Comparison of ENCODE assay signal across 10 mouse cellular contexts in the genomic region with DNA sequence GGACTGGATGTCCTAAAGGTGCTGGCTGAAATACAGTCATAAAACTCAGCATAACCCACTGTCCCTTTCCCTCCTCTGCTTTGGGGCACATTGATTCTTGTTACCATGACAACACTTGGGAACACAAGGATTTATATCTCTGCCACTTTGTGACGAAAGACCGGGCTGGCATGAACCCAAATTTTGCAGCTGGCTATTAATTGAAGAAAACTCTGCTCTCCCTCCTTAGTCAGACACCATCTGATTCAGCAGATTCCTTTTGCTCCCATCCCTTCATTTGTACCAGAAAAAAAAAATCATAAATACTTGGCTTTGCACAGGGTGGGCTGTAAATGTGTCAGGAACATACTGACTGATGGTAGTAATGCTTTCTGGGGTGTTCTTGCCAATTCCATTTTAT.
DNase-seq lines count a peak whose midpoint lies in the region; ATAC-seq and TF ChIP-seq lines count a peak whose summit lies in the region.
"Had no signal": no experiment of that assay in that cellular context is flagged by ENCODE, and none has a peak within 500 bp of the region (broad histone marks: within the 10 kb centered on the region; RNA-seq: fewer than 3 reads in every experiment).

No protein-coding gene starts in this region.

- 43% methylated on average over 2 of the region's 2 CpGs for WGBS in hindbrain, postnatal 0 days
- 24% methylated on average over 2 of the region's 2 CpGs for WGBS in hindbrain, embryonic 13.5 days
- WGBS in thymus, adult 2 months = 92% methylated on average over 2 of the region's 2 CpGs

- no peak overlapping the region for H3K27ac ChIP-seq in hindbrain, postnatal 0 days
- H3K27ac ChIP-seq in hindbrain, embryonic 13.5 days = no peak overlapping the region
- H3K27ac ChIP-seq in thymus, adult 2 months (ENCODE audit: control insufficient read depth, insufficient read depth, low read length) = no peak overlapping the region
- H3K27ac ChIP-seq: heart, embryonic 13.5 days; limb, embryonic 12.5 days had no signal

- H3K27me3 ChIP-seq in hindbrain, postnatal 0 days (ENCODE audit: insufficient read depth, low read length) = no peaks in the 10 kb centered on the region
- no peaks in the 10 kb centered on the region for H3K27me3 ChIP-seq in hindbrain, embryonic 13.5 days
- H3K27me3 ChIP-seq in thymus, adult 2 months (ENCODE audit: control insufficient read depth, insufficient read depth, low read length) = no peaks in the 10 kb centered on the region
- H3K27me3 ChIP-seq: heart, embryonic 13.5 days; limb, embryonic 12.5 days had no signal

- no peak overlapping the region for H3K4me3 ChIP-seq in hindbrain, postnatal 0 days (ENCODE audit: low read length)
- no peak overlapping the region for H3K4me3 ChIP-seq in hindbrain, embryonic 13.5 days
- no peak overlapping the region for H3K4me3 ChIP-seq in thymus, adult 2 months (ENCODE audit: control insufficient read depth, insufficient read depth, low read length)
- H3K4me3 ChIP-seq: heart, embryonic 13.5 days; limb, embryonic 12.5 days had no signal

- TF ChIP-seq CTCF in hindbrain, postnatal 0 days (IDR thresholded peaks at IDR 0.05; ENCODE audit: low read depth) = no peak
- TF ChIP-seq CTCF in thymus, adult 2 months (IDR thresholded peaks at IDR 0.05; ENCODE audit: borderline replicate concordance, control insufficient read depth, extremely low read depth, insufficient read depth, low read length, poor library complexity) = no peak

- H3K9me3 ChIP-seq in hindbrain, postnatal 0 days (ENCODE audit: low read length) = no peaks in the 10 kb centered on the region
- H3K9me3 ChIP-seq in hindbrain, embryonic 13.5 days = no peaks in the 10 kb centered on the region
- H3K9me3 ChIP-seq: heart, embryonic 13.5 days; limb, embryonic 12.5 days had no signal

- H3K4me1 ChIP-seq in hindbrain, postnatal 0 days (ENCODE audit: insufficient read depth, low read length) = peaks cover 3% of the 10 kb centered on the region; the same call in 1 of the 2 replicates
- peaks cover 39% of the 10 kb centered on the region for H3K4me1 ChIP-seq in hindbrain, embryonic 13.5 days (replicated peaks)
- no peaks in the 10 kb centered on the region for H3K4me1 ChIP-seq in thymus, adult 2 months (replicated peaks; ENCODE audit: control insufficient read depth, insufficient read depth, low read length)

- 0 out of 2 replicates have a peak, but pooled peaks have one; percentile 45 for ATAC-seq in hindbrain, postnatal 0 days
- ATAC-seq in hindbrain, embryonic 13.5 days (ENCODE audit: low FRiP score) = no peak
- ATAC-seq in erythroblast, adult 5-6 weeks (replicated peaks; ENCODE audit: low FRiP score, poor library complexity, severe bottlenecking) = no peak

- H3K9ac ChIP-seq in hindbrain, postnatal 0 days (replicated peaks; ENCODE audit: low read length) = no peak overlapping the region
- no peak overlapping the region for H3K9ac ChIP-seq in hindbrain, embryonic 13.5 days
- H3K9ac ChIP-seq: heart, embryonic 13.5 days; limb, embryonic 12.5 days had no signal

- TF ChIP-seq POLR2A in thymus, adult 2 months (IDR thresholded peaks at IDR 0.05; ENCODE audit: control insufficient read depth, extremely low read depth, insufficient read depth, low read length, poor library complexity) = no peak

- H3K4me2 ChIP-seq in hindbrain, postnatal 0 days (ENCODE audit: low read depth, low read length) = no peak overlapping the region
- H3K4me2 ChIP-seq in hindbrain, embryonic 13.5 days = no peak overlapping the region
- H3K4me2 ChIP-seq: heart, embryonic 13.5 days; limb, embryonic 12.5 days had no signal

- peak; percentile 66 for DNase-seq in hindbrain, postnatal 0 days (ENCODE audit: low spot score)
- DNase-seq in brain, adult 2 months (ENCODE audit: low read depth, low spot score) = peak; percentile 71
- DNase-seq in kidney, adult 8-10 months = peak; percentile 6 to 46
- DNase-seq in lung, postnatal 10 days = peak; percentile 67
- no peak for DNase-seq in thymus, adult 2 months
- no peak for DNase-seq in yolk sac, embryonic 10.5 days (ENCODE audit: low spot score)

- H3K36me3 ChIP-seq in hindbrain, postnatal 0 days (ENCODE audit: insufficient read depth, low read length) = no peaks in the 10 kb centered on the region
- H3K36me3 ChIP-seq in hindbrain, embryonic 13.5 days = no peaks in the 10 kb centered on the region
- H3K36me3 ChIP-seq in thymus, adult 2 months (ENCODE audit: control insufficient read depth, insufficient read depth, low read length) = no peaks in the 10 kb centered on the region
- H3K36me3 ChIP-seq: heart, embryonic 13.5 days; limb, embryonic 12.5 days had no signal

Comparison
In these comparisons a context has a peak if more than half of its experiments do, and no peak if none do; other contexts are left out.
1. DNase-seq: peak in hindbrain, postnatal 0 days (single experiment), brain, adult 2 months (single experiment), kidney, adult 8-10 months (2 of 2) and lung, postnatal 10 days (single experiment); none in thymus, adult 2 months (single experiment) and yolk sac, embryonic 10.5 days (single experiment).